Mouse (Mus musculus) forebrain, embryonic 10.5 days (tissue): Measurements from ENCODE around the gene Gm3317. TPM values are rescaled to one million over a fixed set of nuclear protein-coding genes. Genes with fewer than 3 reads are reported as not detected.
"Not testable (repeated sequence)": the region's sequence is repeated elsewhere in the genome, so short reads cannot be mapped to it uniquely, and the experiment has no call there.

Source experiments
- DNase-seq: peaks from one replicate; pipeline ENCODE4 v3.0.0-alpha.2; 2017; ENCODE audit warnings: low spot score; ENCODE audit errors: extremely low spot score
- H3K27ac ChIP-seq: fragments of 300-500 bp; sonication (generic); 2 replicates; pipeline ENCODE4 v1.5.1; 2016; ENCODE audit warnings: mild to moderate bottlenecking
- H3K27me3 ChIP-seq: fragments of 300-500 bp; sonication (generic); 2 replicates; pipeline ENCODE4 v1.6.1; 2016; ENCODE audit warnings: mild to moderate bottlenecking; ENCODE audit not compliant: poor library complexity, severe bottlenecking
- H3K36me3 ChIP-seq: fragments of 300-500 bp; sonication (generic); replicated peaks from 2 replicates; pipeline ENCODE4 v1.6.1; 2016; ENCODE audit warnings: mild to moderate bottlenecking, moderate library complexity
- H3K4me1 ChIP-seq: fragments of 300-500 bp; sonication (generic); 2 replicates; pipeline ENCODE4 v1.6.1; 2016
- H3K4me3 ChIP-seq: fragments of 300-500 bp; sonication (generic); 2 replicates; pipeline ENCODE4 v1.5.1; 2016; ENCODE audit warnings: mild to moderate bottlenecking, moderate library complexity
- H3K9me3 ChIP-seq: fragments of 300-500 bp; sonication (generic); 2 replicates; pipeline ENCODE4 v1.6.1; 2016; ENCODE audit warnings: mild to moderate bottlenecking, moderate library complexity
- WGBS: fragments of 180-500 bp; shearing (Covaris S2); methylation state at CpG from one replicate; pipeline ENCODE4 v1.1.7; 2016; 5-methylcytosine and 5-hydroxymethylcytosine counted together
- polyA plus RNA-seq: library from polyadenylated mRNA; unstranded; fragments of >200 nt; fragmentation: Nextera tagmentation; extraction: Ambion mirVana; gene quantifications from 2 replicates; pipeline ENCODE4 v1.2.1, GENCODE M21; 2016

Gene Gm3317
- polyA plus RNA-seq = not detected in 2 replicates

DNA sequence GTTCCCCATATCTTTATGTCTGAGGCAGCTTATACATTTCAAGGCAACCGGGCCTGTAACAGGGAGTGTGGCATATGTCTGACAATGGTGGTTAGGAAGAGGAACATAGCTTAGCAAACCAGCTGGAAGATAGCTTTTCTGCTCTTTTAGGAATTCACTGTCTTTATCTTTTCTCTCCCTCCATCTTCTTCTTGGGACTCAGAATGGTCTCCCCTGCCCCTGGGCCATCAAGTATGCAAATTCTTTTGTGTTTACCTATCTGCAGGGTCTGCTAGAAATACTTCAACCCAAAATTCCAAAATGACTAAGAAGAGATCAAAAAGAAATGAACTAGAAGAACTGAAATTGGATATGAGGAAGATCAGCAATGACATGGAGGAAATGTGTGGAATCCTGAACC lies at the start of gene Gm3317:
TSS of gene Gm3317 (plus strand) at position 301 of the 400 bp plus-strand sequence.
- H3K4me1 ChIP-seq, H3K27me3 ChIP-seq, H3K36me3 ChIP-seq, H3K4me3 ChIP-seq, H3K9me3 ChIP-seq, H3K27ac ChIP-seq, DNase-seq: not testable (repeated sequence)
- no CpG with 5 or more reads among the region's 1 CpGs for WGBS

DNA sequence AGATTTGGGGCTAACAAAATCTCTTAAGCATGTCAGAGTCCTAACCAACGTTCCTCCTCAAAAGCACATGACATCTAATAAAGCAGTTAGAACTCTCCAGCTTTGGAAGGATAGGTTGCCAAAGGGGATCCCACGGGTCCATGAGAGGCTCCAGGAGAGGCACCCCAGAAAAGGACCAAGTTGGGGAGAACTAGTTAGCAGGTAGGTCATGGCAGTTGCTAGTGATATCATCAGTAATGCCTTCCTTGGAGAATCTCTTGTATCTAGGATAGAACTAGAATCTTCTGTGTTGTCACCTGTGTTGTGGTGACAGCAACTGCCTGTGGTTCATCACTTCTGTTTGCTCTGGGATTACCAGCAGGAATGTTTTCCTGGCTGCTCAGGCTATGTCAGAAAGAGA lies 33.1 kb upstream of the Gm3317 start, which contains the start of gene Gm8279:
TSS of gene Gm8279 (plus strand) at position 301 of the 400 bp plus-strand sequence.
- H3K4me1 ChIP-seq, H3K9me3 ChIP-seq, H3K27ac ChIP-seq, H3K4me3 ChIP-seq, H3K36me3 ChIP-seq, H3K27me3 ChIP-seq, DNase-seq: not testable (repeated sequence)
- WGBS = 75% methylated on average over 2 of the region's 2 CpGs

- not testable (repeated sequence) for DNase-seq, H3K27ac ChIP-seq, H3K36me3 ChIP-seq, H3K4me3 ChIP-seq, H3K9me3 ChIP-seq, H3K27me3 ChIP-seq, H3K4me1 ChIP-seq
- no CpG with 5 or more reads among the region's 3 CpGs for WGBS
These were observed 21.2 kb downstream of the Gm3317 start, which contains the start of gene Gm8271 for GRCm38 (mm10) chr14:5185493-5185892. Gene Gm8271 (plus strand): TSS chr14:5185793.

Other genes starting within 250 kb of the Gm3317 start
- not detected in 2 replicates for gene Gm8297, start 180.6 kb upstream of the Gm3317 start, polyA plus RNA-seq
- not detected in 2 replicates for gene Gm3298, start 148.6 kb upstream of the Gm3317 start, polyA plus RNA-seq
- not detected in 2 replicates for gene 4930555G01Rik, start 113.9 kb upstream of the Gm3317 start, polyA plus RNA-seq
- 1.7 and 2.5 TPM in 2 replicates for gene Gm8281, start 93.5 kb upstream of the Gm3317 start, polyA plus RNA-seq
- gene Gm8279, start 33.0 kb upstream of the Gm3317 start, polyA plus RNA-seq = not detected in 2 replicates
- gene Gm8271, start 21.3 kb downstream of the Gm3317 start, polyA plus RNA-seq = not detected in 2 replicates
- not detected in 2 replicates for gene Gm3526, start 96.0 kb downstream of the Gm3317 start, polyA plus RNA-seq
- gene Gm3542, start 170.4 kb downstream of the Gm3317 start, polyA plus RNA-seq = not detected in 2 replicates
- gene Gm3500, start 224.5 kb downstream of the Gm3317 start, polyA plus RNA-seq = 0.09 TPM in 1 of 2 replicates, not detected in the other